Mouse (Mus musculus) cortical plate, adult 2 months (tissue): ENCODE results near the gene Utp18. TPM values are rescaled to one million over a fixed set of nuclear protein-coding genes. Genes with fewer than 3 reads are reported as not detected.
A peak's percentile ranks its signal among the peaks of the same experiment; 100 is the strongest.
"Not testable (repeated sequence)": the region's sequence is repeated elsewhere in the genome, so short reads cannot be mapped to it uniquely, and the experiment has no call there.

Experiments
- H3K27ac ChIP-seq: fragments of 200-500 bp; 2 replicates; pipeline ENCODE4 v1.5.1; 2012; ENCODE audit warnings: low read length, control low read depth, inconsistent platforms; ENCODE audit not compliant: insufficient read depth
- H3K4me1 ChIP-seq: fragments of 200-500 bp; 2 replicates; pipeline ENCODE4 v1.6.1; 2011; ENCODE audit warnings: low read length; ENCODE audit not compliant: control insufficient read depth, insufficient read depth
- H3K4me3 ChIP-seq: fragments of 200-500 bp; 2 replicates; pipeline ENCODE4 v1.5.1; 2011; ENCODE audit warnings: mild to moderate bottlenecking, low read length, control low read depth; ENCODE audit not compliant: insufficient read depth
- CTCF ChIP-seq: fragments of 200-500 bp; IDR thresholded peaks from 2 replicates; pipeline ENCODE4 v1.5.1; 2011; ENCODE audit warnings: mild to moderate bottlenecking, control low read depth, low read length; ENCODE audit not compliant: insufficient read depth; ENCODE audit errors: extremely low read depth
- POLR2A ChIP-seq: fragments of 200-500 bp; IDR thresholded peaks from 2 replicates; pipeline ENCODE4 v1.6.1; 2011; ENCODE audit warnings: mild to moderate bottlenecking, low read length, control low read depth; ENCODE audit not compliant: insufficient read depth; ENCODE audit errors: extremely low read depth
- polyA plus RNA-seq: library from polyadenylated mRNA; depleted of rRNA; stranded (reverse); fragments of >200 nt; gene quantifications from 2 replicates; pipeline ENCODE4 v1.2.3, GENCODE M21; 2012; rRNA removed

Gene Utp18
- 12.4 and 13.7 TPM in 2 replicates for polyA plus RNA-seq

DNA sequence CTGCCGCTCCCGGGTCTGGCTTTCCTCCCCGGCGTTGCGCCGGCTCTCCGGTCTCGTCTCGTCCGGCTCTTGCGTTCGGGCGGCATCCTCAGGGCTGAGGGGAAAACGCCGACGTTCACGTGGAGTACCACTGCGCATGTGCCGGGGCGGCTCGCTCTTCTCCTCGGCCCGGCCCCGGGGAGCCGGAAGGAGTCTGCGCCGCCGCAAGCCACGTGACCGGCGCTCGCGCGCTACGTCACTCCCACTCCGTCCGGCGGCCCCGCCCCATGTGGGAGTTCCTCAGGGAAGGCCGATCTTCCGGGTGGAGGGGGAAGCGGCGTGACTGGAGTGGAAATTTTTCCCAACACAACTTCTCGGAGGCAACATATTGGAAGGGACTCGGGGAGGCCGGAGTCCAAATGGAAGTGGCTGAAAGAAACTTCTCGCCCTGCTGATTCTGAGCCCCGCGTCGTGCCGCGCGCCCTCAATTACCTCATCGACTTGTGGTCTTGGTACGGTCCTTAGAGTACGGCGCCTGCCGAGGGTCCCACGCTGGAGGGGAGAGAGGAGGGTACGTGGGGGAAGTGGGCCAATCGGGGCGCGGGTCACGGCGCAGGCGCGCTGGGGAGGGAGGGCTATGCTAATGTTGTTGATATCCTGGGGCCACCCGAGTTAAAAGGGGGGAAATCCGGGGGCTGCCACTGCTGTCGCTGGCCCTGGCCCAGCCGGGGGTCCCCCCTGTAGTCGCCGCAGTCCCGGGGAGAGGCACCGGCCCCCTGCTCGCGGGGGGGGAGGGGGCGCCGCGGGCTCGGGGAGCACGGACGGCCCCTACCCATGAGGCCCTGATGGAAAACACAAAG is at the start of gene Utp18, which contains the start of gene Mbtd1:
Gene Utp18, minus strand, starts transcription at position 195 of the 839 bp plus-strand sequence.
Gene Mbtd1, plus strand, starts transcription at position 281 of the 839 bp plus-strand sequence.
- H3K4me1 ChIP-seq, result peaks cover 9% of the 10 kb centered on the region
- H3K27ac ChIP-seq, result peak within 1 kb of the TSS; percentile 98
- TF ChIP-seq POLR2A (peak; percentile 46; the same call in 1 of the 2 replicates), CTCF (no peak)

DNA sequence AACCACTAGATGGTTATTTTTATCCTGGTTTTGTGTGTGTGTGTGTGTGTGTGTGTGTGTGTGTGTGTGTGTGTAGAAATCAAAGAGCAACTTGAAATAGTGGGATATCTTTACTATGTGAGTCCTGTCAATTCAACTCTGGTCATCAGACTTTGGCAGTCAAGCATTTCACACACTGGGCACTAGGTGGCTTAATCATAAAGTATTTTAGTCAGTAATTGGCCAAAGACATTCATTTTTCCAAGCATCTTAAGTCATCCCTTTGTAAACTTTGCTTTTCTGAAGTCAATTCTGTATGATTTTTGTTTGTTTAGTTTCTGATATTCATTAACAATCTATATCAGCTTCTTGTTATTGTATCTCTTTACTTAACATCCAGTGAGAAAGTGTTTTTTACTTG is 43.5 kb upstream of the Utp18 start:
- Histone ChIP-seq H3K4me3 (no peak overlapping the region), H3K4me1 (no peaks in the 10 kb centered on the region)

More for the DNA sequence above, at the start of gene Utp18, which contains the start of gene Mbtd1:
- peak within 1 kb of the TSS; percentile 89 for H3K4me3 ChIP-seq

DNA sequence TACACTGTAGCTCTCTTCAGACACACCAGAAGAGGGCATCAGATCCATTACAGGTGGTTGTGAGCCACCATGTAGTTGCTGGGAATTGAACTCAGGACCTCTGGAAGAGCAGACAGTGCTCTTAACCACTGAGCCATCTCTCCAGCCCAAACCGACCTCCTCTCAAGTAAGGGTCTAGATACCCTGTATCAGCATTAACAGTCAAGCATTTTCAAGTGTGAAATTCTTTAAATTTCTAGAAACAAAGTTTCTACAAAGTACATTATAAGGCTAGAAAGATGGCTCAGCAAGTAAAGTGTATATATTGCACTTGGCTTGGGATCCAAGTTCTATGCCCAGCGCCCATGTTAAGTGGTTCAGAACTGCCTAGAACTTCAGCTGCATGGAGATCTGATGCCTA is 29.5 kb upstream of the Utp18 start:
- not testable (repeated sequence) for H3K27ac ChIP-seq, H3K4me1 ChIP-seq, H3K4me3 ChIP-seq

More for the DNA sequence above, 43.5 kb upstream of the Utp18 start:
- H3K27ac ChIP-seq, result no peak overlapping the region
- TF ChIP-seq CTCF (no peak), POLR2A (no peak)

DNA sequence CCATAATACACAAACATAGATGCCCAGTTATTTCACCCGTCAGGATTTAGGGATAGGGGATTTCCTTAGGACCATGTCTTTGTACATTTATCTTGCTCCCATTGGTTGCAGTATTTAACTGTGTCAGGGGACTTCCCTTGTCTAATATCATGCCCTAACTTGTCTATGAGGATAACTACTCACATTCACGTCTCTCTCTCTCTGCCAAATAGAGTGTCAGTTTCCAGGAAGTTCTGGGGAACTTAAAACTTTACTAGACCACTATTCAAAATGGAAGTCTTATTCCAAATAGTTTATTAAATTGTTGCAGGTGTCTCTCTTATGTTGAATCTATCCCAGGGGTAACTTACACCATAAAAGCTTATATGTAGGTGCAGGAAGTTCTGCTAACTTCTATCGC is 26.0 kb upstream of the Utp18 start:
- H3K4me3 ChIP-seq, result no peak overlapping the region
- H3K27ac ChIP-seq, result no peak overlapping the region
- no peaks in the 10 kb centered on the region for H3K4me1 ChIP-seq
- TF ChIP-seq CTCF, result no peak
- TF ChIP-seq POLR2A, result no peak

DNA sequence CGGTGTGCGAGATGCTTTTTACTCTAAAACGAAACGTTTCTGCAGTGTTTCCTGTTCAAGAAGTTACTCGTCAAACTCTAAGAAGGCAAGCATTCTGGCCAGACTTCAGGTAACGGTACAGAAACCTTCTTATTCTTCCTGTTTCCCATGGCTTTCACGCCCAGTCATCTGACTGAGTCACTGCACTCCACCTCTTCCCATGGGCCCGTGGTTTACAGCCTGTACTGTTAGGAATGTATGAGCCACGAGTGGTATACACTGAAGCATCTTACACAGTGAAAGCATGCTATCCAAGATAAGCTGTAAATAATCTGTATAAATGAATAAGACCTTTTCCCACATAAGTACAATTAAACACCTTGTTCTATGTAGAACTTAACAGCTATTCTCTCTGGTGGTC is 23.3 kb upstream of the Utp18 start:
- no peaks in the 10 kb centered on the region for H3K4me1 ChIP-seq
- no peak overlapping the region for H3K27ac ChIP-seq
- H3K4me3 ChIP-seq, result no peak overlapping the region

DNA sequence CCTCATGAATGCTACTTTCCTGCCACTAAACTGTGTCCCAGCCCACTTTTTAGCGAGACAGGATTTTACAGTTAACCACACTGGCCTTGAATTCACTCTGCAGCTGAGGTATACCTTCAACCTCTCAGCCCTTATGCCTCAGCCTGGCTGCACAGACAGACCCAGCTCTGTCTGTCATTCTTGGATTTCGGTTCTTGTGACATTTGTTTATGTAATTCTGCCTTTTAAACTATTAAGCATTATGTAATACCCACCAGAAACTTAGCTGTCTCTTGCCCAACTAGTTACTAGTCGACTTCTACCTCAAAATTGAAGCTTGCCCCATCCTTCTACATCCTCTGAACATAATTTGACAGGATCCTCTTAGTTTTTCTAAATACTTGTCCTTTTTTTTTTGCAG is 22.3 kb upstream of the Utp18 start:
- no peaks in the 10 kb centered on the region for H3K4me1 ChIP-seq
- H3K4me3 ChIP-seq, result no peak overlapping the region
- no peak overlapping the region for H3K27ac ChIP-seq
- no peak for TF ChIP-seq POLR2A
- TF ChIP-seq CTCF, result no peak

More for the DNA sequence above, 23.3 kb upstream of the Utp18 start:
- no peak for TF ChIP-seq POLR2A
- no peak for TF ChIP-seq CTCF

DNA sequence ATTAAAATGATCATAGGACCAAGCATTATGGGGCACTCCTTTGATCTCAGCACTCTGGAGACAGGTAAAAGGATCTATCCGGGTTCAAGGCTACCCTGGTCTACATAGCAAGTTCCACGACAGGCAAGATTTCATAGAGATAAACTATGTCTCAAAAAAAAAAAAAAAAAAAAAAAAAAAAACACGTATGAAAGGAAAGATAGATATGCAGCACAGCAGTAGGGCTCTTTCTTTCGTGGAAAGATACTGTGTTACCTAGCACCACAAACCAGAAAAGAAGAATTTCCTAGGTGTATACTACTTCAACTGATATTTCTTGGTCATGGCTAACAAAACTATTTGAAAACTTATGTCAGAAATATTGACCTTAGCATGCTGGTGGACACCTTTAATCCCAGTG is 21.3 kb upstream of the Utp18 start:
- no peaks in the 10 kb centered on the region for H3K4me1 ChIP-seq
- no peak for TF ChIP-seq CTCF
- no peak for TF ChIP-seq POLR2A
- H3K27ac ChIP-seq, result no peak overlapping the region
- no peak overlapping the region for H3K4me3 ChIP-seq

DNA sequence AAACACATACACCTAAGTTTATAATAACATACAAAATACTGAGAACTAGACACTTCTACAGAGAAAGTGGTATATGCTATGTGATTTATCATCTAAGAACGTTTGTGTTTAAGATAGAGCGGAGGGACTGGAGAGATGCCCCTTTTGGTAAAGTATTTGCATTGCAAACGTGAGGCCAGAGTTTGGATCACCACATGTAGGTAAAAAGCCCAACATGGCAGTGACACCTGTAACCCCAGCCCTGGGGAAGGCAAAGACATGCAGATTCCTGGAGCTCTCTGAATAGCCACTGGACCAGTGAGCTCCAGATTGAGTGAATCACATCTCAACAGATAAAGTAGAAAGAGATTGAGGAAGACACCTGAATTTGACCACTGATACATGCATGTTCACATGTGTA is 12.2 kb upstream of the Utp18 start:
- Histone ChIP-seq H3K4me3 (no peak overlapping the region), H3K27ac (no peak overlapping the region), H3K4me1 (no peaks in the 10 kb centered on the region)
- TF ChIP-seq CTCF (no peak), POLR2A (no peak)

GRCm38 (mm10) chr11:93887080-93887447 is 1.5 kb upstream of the Utp18 start:
- Histone ChIP-seq H3K4me1 (peaks cover 9% of the 10 kb centered on the region), H3K27ac (no peak overlapping the region), H3K4me3 (peak overlapping the region; percentile 89)
- TF ChIP-seq POLR2A (no peak), CTCF (no peak)

DNA sequence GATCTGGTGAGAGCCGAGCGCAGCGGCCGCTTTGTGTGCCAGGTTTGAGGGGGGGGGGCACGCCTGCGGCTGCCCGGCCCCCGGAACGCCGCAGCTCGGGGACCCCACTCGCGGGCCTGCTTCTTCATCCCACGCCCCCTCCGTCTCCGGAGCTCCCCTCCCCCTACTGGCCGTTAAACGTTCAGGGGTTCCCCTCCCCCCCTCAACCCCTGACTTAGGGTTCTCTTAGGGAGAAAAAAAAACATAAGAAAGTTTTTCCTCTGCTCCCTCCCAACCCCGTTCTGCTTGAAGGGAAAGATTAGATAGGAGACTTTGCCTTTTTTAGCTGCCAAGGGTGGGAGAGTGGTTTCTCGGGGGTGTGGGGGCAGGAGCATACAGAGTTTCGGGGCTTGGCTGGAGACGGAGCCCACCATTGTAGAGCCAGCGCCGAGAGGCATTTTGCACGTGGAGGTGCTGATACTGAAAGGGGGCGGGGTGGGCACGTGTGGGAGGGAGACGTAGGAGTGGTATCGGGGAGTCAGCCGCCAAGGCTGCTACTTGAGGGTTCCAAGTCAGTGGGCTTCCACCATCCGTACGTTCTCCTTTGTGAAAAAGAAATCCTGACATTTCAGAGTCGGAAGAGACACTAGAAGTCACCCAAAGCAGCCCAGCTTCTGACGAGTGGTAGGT is 979 bp upstream of the Utp18 start:
- no peak overlapping the region for H3K27ac ChIP-seq
- peak overlapping the region; percentile 89 for H3K4me3 ChIP-seq
- no peak for TF ChIP-seq POLR2A
- no peak for TF ChIP-seq CTCF
- peaks cover 9% of the 10 kb centered on the region for H3K4me1 ChIP-seq
